Comparison of ENCODE assay signal across 27 mouse cellular contexts in genomic region chr14:25112832-25113231, GRCm38 (mm10).
DNase-seq lines count a peak whose midpoint lies in the region; ATAC-seq and TF ChIP-seq lines count a peak whose summit lies in the region.
"Had no signal": no experiment of that assay in that cellular context is flagged by ENCODE, and none has a peak within 500 bp of the region (broad histone marks: within the 10 kb centered on the region; RNA-seq: fewer than 3 reads in every experiment).

No protein-coding gene starts in this region.

- H3K27ac ChIP-seq in hindbrain, embryonic 10.5 days, result peak overlapping the region; percentile 73
- H3K27ac ChIP-seq in hindbrain, embryonic 14.5 days, result no peak overlapping the region
- H3K27ac ChIP-seq in midbrain, embryonic 10.5 days (replicated peaks), result peak overlapping the region; percentile 67
- no peak overlapping the region for H3K27ac ChIP-seq in midbrain, embryonic 13.5 days
- H3K27ac ChIP-seq: embryonic facial prominence, embryonic 12.5 days; forebrain, embryonic 15.5 days; gastrocnemius, adult 2 months; heart, adult 2 months; heart, embryonic 13.5 days; hindbrain, embryonic 12.5 days; liver, embryonic 13.5 days; neural tube, embryonic 15.5 days; stomach, embryonic 15.5 days had no signal

- H3K9ac ChIP-seq in hindbrain, embryonic 14.5 days, result no peak overlapping the region
- no peak overlapping the region for H3K9ac ChIP-seq in midbrain, embryonic 13.5 days (replicated peaks)
- H3K9ac ChIP-seq: embryonic facial prominence, embryonic 12.5 days; forebrain, embryonic 15.5 days; heart, embryonic 13.5 days; hindbrain, embryonic 12.5 days; liver, embryonic 13.5 days; neural tube, embryonic 15.5 days; stomach, embryonic 15.5 days had no signal

- DNase-seq in hindbrain, embryonic 10.5 days (ENCODE audit: low spot score), result no peak
- no peak for DNase-seq in hindbrain, embryonic 14.5 days (ENCODE audit: low spot score)
- no peak for DNase-seq in midbrain, embryonic 10.5 days (ENCODE audit: low spot score)
- DNase-seq in liver, result no peak
- DNase-seq in left cerebral cortex, adult 8-10 months (ENCODE audit: low spot score in 2 of 2), result no peak
- DNase-seq: adrenal gland, postnatal 25 days; cerebellum, postnatal 25 days; gastrocnemius, adult 2 months; gastrocnemius, postnatal 36 days; liver, embryonic 13.5 days; lung, adult 18-20 months; midbrain, embryonic 14.5 days; right cerebral cortex, postnatal 25 days; thymus, postnatal 14 days had no signal

- no peak overlapping the region for H3ac ChIP-seq in myocyte (ENCODE audit: control insufficient read depth, insufficient read length)

- H3K27me3 ChIP-seq in hindbrain, embryonic 10.5 days (ENCODE audit: insufficient read depth, poor library complexity, severe bottlenecking), result no peaks in the 10 kb centered on the region; the same call in 1 of the 2 replicates
- H3K27me3 ChIP-seq in hindbrain, embryonic 14.5 days (ENCODE audit: control insufficient read depth, insufficient read depth, low read length), result no peaks in the 10 kb centered on the region
- H3K27me3 ChIP-seq in midbrain, embryonic 10.5 days (ENCODE audit: low read depth, poor library complexity, severe bottlenecking), result 0 out of 2 replicates have a peak, but pooled peaks cover 5% of the 10 kb centered on the region
- no peaks in the 10 kb centered on the region for H3K27me3 ChIP-seq in midbrain, embryonic 13.5 days
- H3K27me3 ChIP-seq in myocyte (ENCODE audit: control insufficient read depth, insufficient read depth, insufficient read length), result no peaks in the 10 kb centered on the region
- H3K27me3 ChIP-seq: embryonic facial prominence, embryonic 12.5 days; forebrain, embryonic 15.5 days; heart, embryonic 13.5 days; hindbrain, embryonic 12.5 days; liver, embryonic 13.5 days; neural tube, embryonic 15.5 days; stomach, embryonic 15.5 days had no signal

- TF ChIP-seq POLR2A in myocyte (IDR thresholded peaks at IDR 0.05; ENCODE audit: insufficient read length, low read depth), result no peak

- H3K36me3 ChIP-seq in hindbrain, embryonic 10.5 days, result no peaks in the 10 kb centered on the region
- no peaks in the 10 kb centered on the region for H3K36me3 ChIP-seq in hindbrain, embryonic 14.5 days (replicated peaks; ENCODE audit: control insufficient read depth, insufficient read depth)
- H3K36me3 ChIP-seq in midbrain, embryonic 10.5 days, result no peaks in the 10 kb centered on the region
- H3K36me3 ChIP-seq in midbrain, embryonic 13.5 days, result no peaks in the 10 kb centered on the region
- H3K36me3 ChIP-seq in myocyte (ENCODE audit: control insufficient read depth, insufficient read depth), result no peaks in the 10 kb centered on the region
- H3K36me3 ChIP-seq: embryonic facial prominence, embryonic 12.5 days; forebrain, embryonic 15.5 days; heart, embryonic 13.5 days; hindbrain, embryonic 12.5 days; liver, embryonic 13.5 days; neural tube, embryonic 15.5 days; stomach, embryonic 15.5 days had no signal

- no peaks in the 10 kb centered on the region for H3K79me2 ChIP-seq in myocyte (ENCODE audit: control insufficient read depth, insufficient read depth)

- H3K4me2 ChIP-seq in hindbrain, embryonic 14.5 days (replicated peaks), result no peak overlapping the region
- H3K4me2 ChIP-seq in midbrain, embryonic 13.5 days (replicated peaks), result no peak overlapping the region
- H3K4me2 ChIP-seq in myocyte (ENCODE audit: low read depth), result peak overlapping the region; percentile 40
- H3K4me2 ChIP-seq: embryonic facial prominence, embryonic 12.5 days; forebrain, embryonic 15.5 days; heart, embryonic 13.5 days; hindbrain, embryonic 12.5 days; liver, embryonic 13.5 days; neural tube, embryonic 15.5 days; stomach, embryonic 15.5 days had no signal

- 0 out of 2 replicates have a peak, but pooled peaks cover 4% of the 10 kb centered on the region for H3K9me3 ChIP-seq in hindbrain, embryonic 10.5 days
- H3K9me3 ChIP-seq in hindbrain, embryonic 14.5 days (ENCODE audit: control insufficient read depth, low read length), result no peaks in the 10 kb centered on the region
- no peaks in the 10 kb centered on the region for H3K9me3 ChIP-seq in midbrain, embryonic 10.5 days (replicated peaks)
- 0 out of 2 replicates have a peak, but pooled peaks cover under 1% of the 10 kb centered on the region for H3K9me3 ChIP-seq in midbrain, embryonic 13.5 days
- H3K9me3 ChIP-seq: embryonic facial prominence, embryonic 12.5 days; forebrain, embryonic 15.5 days; hindbrain, embryonic 12.5 days; liver, embryonic 13.5 days; neural tube, embryonic 15.5 days; stomach, embryonic 15.5 days had no signal

- peaks cover 58% of the 10 kb centered on the region for H3K4me1 ChIP-seq in hindbrain, embryonic 10.5 days (replicated peaks)
- H3K4me1 ChIP-seq in hindbrain, embryonic 14.5 days (replicated peaks; ENCODE audit: control insufficient read depth, insufficient read depth, low read length), result peaks cover 20% of the 10 kb centered on the region
- H3K4me1 ChIP-seq in midbrain, embryonic 10.5 days, result peaks cover 53% of the 10 kb centered on the region
- H3K4me1 ChIP-seq in midbrain, embryonic 13.5 days (replicated peaks), result peaks cover 41% of the 10 kb centered on the region

- 85% methylated on average over 10 of the region's 10 CpGs for WGBS in hindbrain, embryonic 10.5 days
- 82% methylated on average over 10 of the region's 10 CpGs for WGBS in hindbrain, embryonic 14.5 days
- 71% methylated on average over 10 of the region's 10 CpGs for WGBS in midbrain, embryonic 10.5 days
- WGBS in midbrain, embryonic 13.5 days, result 79% methylated on average over 10 of the region's 10 CpGs

- no peak for ATAC-seq in hindbrain, embryonic 14.5 days (ENCODE audit: low FRiP score)
- ATAC-seq in midbrain, embryonic 13.5 days, result no peak
- peak; percentile 43 to 54; a peak in 2 of 4 replicates for ATAC-seq in hematopoietic stem cell, adult 5-6 weeks (replicated peaks in 1 of 2; ENCODE audit: insufficient read depth in 1 of 2, low FRiP score in 2 of 2, low TSS enrichment in 1 of 2, low read depth in 1 of 2, poor library complexity in 2 of 2, severe bottlenecking in 2 of 2)
- ATAC-seq: CD4-positive, CD25-positive, alpha-beta regulatory T cell, adult 4 months; forebrain, embryonic 15.5 days; intestine, embryonic 16.5 days; lung, postnatal 0 days had no signal

- no peak overlapping the region for H3K4me3 ChIP-seq in hindbrain, embryonic 10.5 days
- no peak overlapping the region for H3K4me3 ChIP-seq in hindbrain, embryonic 14.5 days (replicated peaks; ENCODE audit: low read length)
- no peak overlapping the region for H3K4me3 ChIP-seq in midbrain, embryonic 10.5 days
- H3K4me3 ChIP-seq in midbrain, embryonic 13.5 days (replicated peaks), result no peak overlapping the region
- H3K4me3 ChIP-seq in myocyte, result no peak overlapping the region
- H3K4me3 ChIP-seq: embryonic facial prominence, embryonic 12.5 days; forebrain, embryonic 15.5 days; gastrocnemius, adult 2 months; heart, adult 2 months; heart, embryonic 13.5 days; hindbrain, embryonic 12.5 days; liver, embryonic 13.5 days; neural tube, embryonic 15.5 days; stomach, embryonic 15.5 days had no signal

TF ChIP-seq in myocyte, 11 proteins besides CTCF, POLR2A, EP300 and RAD21:
- TF ChIP-seq MYOD1 (IDR thresholded peaks at IDR 0.05; ENCODE audit: control insufficient read depth in 1 of 3, insufficient read length in 2 of 3, low read depth in 2 of 3), result no peak
- TF ChIP-seq E2F4 (IDR thresholded peaks at IDR 0.05; ENCODE audit: insufficient read depth), result no peak
- TF ChIP-seq TCF3 (IDR thresholded peaks at IDR 0.05; ENCODE audit: insufficient read length, low read depth), result no peak
- no peak for TF ChIP-seq USF1 (IDR thresholded peaks at IDR 0.05; ENCODE audit: low read depth)
- TF ChIP-seq MAX (IDR thresholded peaks at IDR 0.05; ENCODE audit: low read depth), result no peak
- no peak for TF ChIP-seq MYOG (IDR thresholded peaks at IDR 0.05; ENCODE audit: control insufficient read depth in 1 of 3, insufficient read depth in 1 of 3, insufficient read length in 2 of 3, low read depth in 2 of 3)
- TF ChIP-seq SRF (IDR thresholded peaks at IDR 0.05; ENCODE audit: control insufficient read depth, insufficient read length, low read depth), result no peak
- no peak for TF ChIP-seq REST (IDR thresholded peaks at IDR 0.05; ENCODE audit: insufficient read depth, insufficient read length)
- TF ChIP-seq CEBPB (IDR thresholded peaks at IDR 0.05; ENCODE audit: insufficient read depth, poor library complexity, severe bottlenecking), result no peak
- TF ChIP-seq POLR2AphosphoS2 (IDR thresholded peaks at IDR 0.05; ENCODE audit: insufficient read length, low read depth), result no peak
- TF ChIP-seq TCF12 (IDR thresholded peaks at IDR 0.05; ENCODE audit: insufficient read depth, poor library complexity, severe bottlenecking), result no peak

Comparison
In these comparisons a context has a peak if more than half of its experiments do, and no peak if none do; other contexts are left out.
1. H3K27ac ChIP-seq: peak in hindbrain, embryonic 10.5 days (single experiment) and midbrain, embryonic 10.5 days (single experiment); none in hindbrain, embryonic 14.5 days (single experiment) and midbrain, embryonic 13.5 days (single experiment).
2. ATAC-seq: peak in hematopoietic stem cell, adult 5-6 weeks (2 of 2); none in hindbrain, embryonic 14.5 days (single experiment) and midbrain, embryonic 13.5 days (single experiment).